Mouse (Mus musculus) liver, postnatal 0 days (tissue): ENCODE measurements around the gene Pdzd2.

ENCODE experiments used
- CTCF ChIP-seq: sonication (generic); IDR thresholded peaks from 2 replicates; pipeline ENCODE4 v1.5.1; 2016; ENCODE audit warnings: antibody characterized with exemption, low read depth
- EP300 ChIP-seq: IDR thresholded peaks from 2 replicates; pipeline ENCODE4 v1.6.1; 2016; ENCODE audit warnings: antibody characterized with exemption, low read depth, mild to moderate bottlenecking

DNA sequence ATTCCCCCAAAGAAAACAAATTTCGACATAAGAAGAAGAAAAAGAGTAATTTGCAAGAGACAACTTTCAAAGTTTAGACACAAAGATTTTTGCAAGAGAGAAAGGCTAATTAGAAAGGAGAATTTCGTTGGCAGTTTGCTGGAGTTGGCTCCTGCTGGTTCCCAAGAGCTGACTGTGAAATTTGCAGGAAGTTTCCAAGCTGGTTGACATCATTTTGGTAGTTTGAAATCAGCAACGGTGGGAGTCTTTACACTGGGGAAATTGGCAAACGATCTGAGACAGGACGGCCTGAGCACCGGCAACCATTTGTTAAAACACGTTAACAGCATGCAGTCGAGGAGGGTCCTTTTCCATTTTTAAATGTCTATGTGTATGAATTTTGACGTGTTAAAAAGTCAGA is 125.7 kb downstream of the Pdzd2 start:
- TF ChIP-seq EP300 (no peak), CTCF (no peak)
